Comparison of ENCODE assay signal across 21 mouse cellular contexts in genomic region chr3:89728848-89729247, GRCm38 (mm10). TPM values are rescaled to one million over a fixed set of nuclear protein-coding genes. Genes with fewer than 3 reads are reported as not detected.
A peak's percentile ranks its signal among the peaks of the same experiment; 100 is the strongest.
DNase-seq lines count a peak whose midpoint lies in the region; ATAC-seq and TF ChIP-seq lines count a peak whose summit lies in the region.
"Had no signal": no experiment of that assay in that cellular context is flagged by ENCODE, and none has a peak within 500 bp of the region (broad histone marks: within the 10 kb centered on the region; RNA-seq: fewer than 3 reads in every experiment).

No protein-coding gene starts in this region.

- H3K4me3 ChIP-seq in kidney, postnatal 0 days (replicated peaks; ENCODE audit: low read depth, low read length) = no peak overlapping the region
- H3K4me3 ChIP-seq in midbrain, postnatal 0 days (ENCODE audit: low read depth, low read length) = no peak overlapping the region
- no peak overlapping the region for H3K4me3 ChIP-seq in midbrain, embryonic 14.5 days (replicated peaks; ENCODE audit: low read depth, low read length)
- H3K4me3 ChIP-seq: hindbrain, embryonic 13.5 days; limb, embryonic 13.5 days; midbrain, embryonic 10.5 days; stomach, embryonic 15.5 days had no signal

- 79% methylated on average over 2 of the region's 2 CpGs for WGBS in kidney, postnatal 0 days
- WGBS in midbrain, postnatal 0 days = 83% methylated on average over 2 of the region's 2 CpGs
- WGBS in midbrain, embryonic 14.5 days = 90% methylated on average over 2 of the region's 2 CpGs

- peaks cover 8% of the 10 kb centered on the region for H3K4me1 ChIP-seq in kidney, postnatal 0 days (replicated peaks; ENCODE audit: insufficient read depth, low read length)
- H3K4me1 ChIP-seq in midbrain, postnatal 0 days (ENCODE audit: insufficient read depth, low read length) = no peaks in the 10 kb centered on the region
- H3K4me1 ChIP-seq in midbrain, embryonic 14.5 days (ENCODE audit: control insufficient read depth, insufficient read depth, low read length) = peaks cover 13% of the 10 kb centered on the region

- H3K9ac ChIP-seq in kidney, postnatal 0 days (ENCODE audit: low read depth, low read length) = no peak overlapping the region
- no peak overlapping the region for H3K9ac ChIP-seq in midbrain, postnatal 0 days (replicated peaks; ENCODE audit: low read length, poor library complexity, severe bottlenecking)
- no peak overlapping the region for H3K9ac ChIP-seq in midbrain, embryonic 14.5 days (replicated peaks; ENCODE audit: low read length)
- H3K9ac ChIP-seq: limb, embryonic 13.5 days; stomach, embryonic 15.5 days had no signal

- TF ChIP-seq CTCF in kidney, postnatal 0 days (IDR thresholded peaks at IDR 0.05; ENCODE audit: low read depth) = peak; percentile 36; the same call in 1 of the 2 replicates
- peak; percentile 59 for TF ChIP-seq CTCF in midbrain, postnatal 0 days (IDR thresholded peaks at IDR 0.05)

- H3K9me3 ChIP-seq in kidney, postnatal 0 days (replicated peaks; ENCODE audit: low read length) = no peaks in the 10 kb centered on the region
- no peaks in the 10 kb centered on the region for H3K9me3 ChIP-seq in midbrain, postnatal 0 days (ENCODE audit: low read length)
- no peaks in the 10 kb centered on the region for H3K9me3 ChIP-seq in midbrain, embryonic 14.5 days (ENCODE audit: control insufficient read depth, low read length)
- H3K9me3 ChIP-seq: hindbrain, embryonic 13.5 days; limb, embryonic 13.5 days; midbrain, embryonic 10.5 days; stomach, embryonic 15.5 days had no signal

- H3K27ac ChIP-seq in kidney, postnatal 0 days = no peak overlapping the region
- no peak overlapping the region for H3K27ac ChIP-seq in midbrain, postnatal 0 days (ENCODE audit: low read depth, low read length)
- no peak overlapping the region for H3K27ac ChIP-seq in midbrain, embryonic 14.5 days (replicated peaks; ENCODE audit: low read depth, low read length)
- H3K27ac ChIP-seq: hindbrain, embryonic 13.5 days; limb, embryonic 13.5 days; midbrain, embryonic 10.5 days; stomach, embryonic 15.5 days had no signal

- no peak for ATAC-seq in kidney, postnatal 0 days (replicated peaks; ENCODE audit: low FRiP score, low read depth)
- no peak for ATAC-seq in midbrain, postnatal 0 days (ENCODE audit: low FRiP score)
- ATAC-seq in midbrain, embryonic 14.5 days (ENCODE audit: low FRiP score, low TSS enrichment) = no peak
- ATAC-seq in megakaryocyte-erythroid progenitor cell, adult 5-6 weeks (replicated peaks; ENCODE audit: low FRiP score, low TSS enrichment, poor library complexity, severe bottlenecking) = no peak
- ATAC-seq: activated CD4-positive, CD25-positive, alpha-beta regulatory T cell, adult 4 months; forebrain, embryonic 16.5 days had no signal

- no peak for DNase-seq in kidney, postnatal 0 days (ENCODE audit: low spot score)
- DNase-seq in kidney, postnatal 10 days = no peak
- DNase-seq in midbrain, postnatal 0 days (ENCODE audit: low spot score) = no peak
- no peak for DNase-seq in midbrain, embryonic 14.5 days
- peak; percentile 43 for DNase-seq in NIH3T3 (ENCODE audit: low read depth)
- no peak for DNase-seq in cerebellum, adult 11 months
- DNase-seq: adrenal gland, postnatal 14 days; cerebellum, postnatal 14 days; kidney, adult 18-20 months; kidney, postnatal 25 days; lung, postnatal 4 days; retina, postnatal 1 day; thymus, adult 2 months had no signal

- H3K27me3 ChIP-seq in kidney, postnatal 0 days (ENCODE audit: insufficient read depth, low read length) = no peaks in the 10 kb centered on the region
- no peaks in the 10 kb centered on the region for H3K27me3 ChIP-seq in midbrain, postnatal 0 days (ENCODE audit: insufficient read depth, low read length)
- no peaks in the 10 kb centered on the region for H3K27me3 ChIP-seq in midbrain, embryonic 14.5 days (ENCODE audit: control insufficient read depth, insufficient read depth, low read length)
- H3K27me3 ChIP-seq: hindbrain, embryonic 13.5 days; limb, embryonic 13.5 days; stomach, embryonic 15.5 days had no signal

- no peak overlapping the region for H3K4me2 ChIP-seq in kidney, postnatal 0 days (ENCODE audit: low read length)
- H3K4me2 ChIP-seq in midbrain, postnatal 0 days (ENCODE audit: low read depth, low read length, poor library complexity, severe bottlenecking) = no peak overlapping the region
- H3K4me2 ChIP-seq in midbrain, embryonic 14.5 days (ENCODE audit: low read length) = no peak overlapping the region
- H3K4me2 ChIP-seq: heart, embryonic 11.5 days; hindbrain, embryonic 13.5 days; limb, embryonic 13.5 days; stomach, embryonic 15.5 days had no signal

- H3K36me3 ChIP-seq in kidney, postnatal 0 days (ENCODE audit: insufficient read depth, low read length) = no peaks in the 10 kb centered on the region
- H3K36me3 ChIP-seq in midbrain, postnatal 0 days (ENCODE audit: insufficient read depth, low read length) = no peaks in the 10 kb centered on the region
- no peaks in the 10 kb centered on the region for H3K36me3 ChIP-seq in midbrain, embryonic 14.5 days (ENCODE audit: control insufficient read depth, insufficient read depth, low read length)
- H3K36me3 ChIP-seq: hindbrain, embryonic 13.5 days; limb, embryonic 13.5 days; midbrain, embryonic 10.5 days; stomach, embryonic 15.5 days had no signal

RNA-seq across cellular contexts. Expression of gene Adar, which starts 14.0 kb away (rescaled TPM):
- 9.6 and 10.5 TPM in 2 replicates for polyA plus RNA-seq in kidney, postnatal 0 days (2015; fragmentation: Nextera tagmentation; extraction: Ambion mirVana)
- total RNA-seq in midbrain, postnatal 0 days (2014; rRNA removed) = 77.1 and 93.6 TPM in 2 replicates
- polyA plus RNA-seq in midbrain, postnatal 0 days (2015; fragmentation: Nextera tagmentation; extraction: Ambion mirVana) = 21.8 and 22.9 TPM in 2 replicates
- 26.1 and 33.6 TPM in 2 replicates for polyA plus RNA-seq in midbrain, embryonic 14.5 days (2014; fragmentation: Nextera tagmentation; extraction: Ambion mirVana)
- 44.0 and 50.6 TPM in 2 replicates for total RNA-seq in megakaryocyte-erythroid progenitor cell, adult 5-6 weeks (2014; fragmentation: Nextera tagmentation)
- total RNA-seq in megakaryocyte-erythroid progenitor cell, adult 5-6 weeks (2017) = 21.0 and 29.4 TPM in 2 replicates

RNA-seq across cellular contexts. Expression of gene Chrnb2, which starts 35.6 kb away (rescaled TPM):
- 0.36 and 0.47 TPM in 2 replicates for polyA plus RNA-seq in kidney, postnatal 0 days (2015; fragmentation: Nextera tagmentation; extraction: Ambion mirVana)
- total RNA-seq in midbrain, postnatal 0 days (2014; rRNA removed) = 47.3 and 53.6 TPM in 2 replicates
- polyA plus RNA-seq in midbrain, postnatal 0 days (2015; fragmentation: Nextera tagmentation; extraction: Ambion mirVana) = 20.5 and 20.9 TPM in 2 replicates
- 29.6 and 31.5 TPM in 2 replicates for polyA plus RNA-seq in midbrain, embryonic 14.5 days (2014; fragmentation: Nextera tagmentation; extraction: Ambion mirVana)
- 1.0 and 1.9 TPM in 2 replicates for total RNA-seq in megakaryocyte-erythroid progenitor cell, adult 5-6 weeks (2014; fragmentation: Nextera tagmentation)
- 0.38 and 0.76 TPM in 2 replicates for total RNA-seq in megakaryocyte-erythroid progenitor cell, adult 5-6 weeks (2017)

RNA-seq across cellular contexts. Expression of gene Ube2q1, which starts 44.6 kb away (rescaled TPM):
- 11.3 and 13.2 TPM in 2 replicates for polyA plus RNA-seq in kidney, postnatal 0 days (2015; fragmentation: Nextera tagmentation; extraction: Ambion mirVana)
- total RNA-seq in midbrain, postnatal 0 days (2014; rRNA removed) = 59.1 and 62.2 TPM in 2 replicates
- polyA plus RNA-seq in midbrain, postnatal 0 days (2015; fragmentation: Nextera tagmentation; extraction: Ambion mirVana) = 8.9 and 9.4 TPM in 2 replicates
- 22.2 and 25.0 TPM in 2 replicates for polyA plus RNA-seq in midbrain, embryonic 14.5 days (2014; fragmentation: Nextera tagmentation; extraction: Ambion mirVana)
- total RNA-seq in megakaryocyte-erythroid progenitor cell, adult 5-6 weeks (2014; fragmentation: Nextera tagmentation) = 51.3 and 53.5 TPM in 2 replicates
- total RNA-seq in megakaryocyte-erythroid progenitor cell, adult 5-6 weeks (2017) = 89.0 and 89.6 TPM in 2 replicates

Comparison
In these comparisons a context has a peak if more than half of its experiments do, and no peak if none do; other contexts are left out.
1. RNA of gene Chrnb2, which starts 35.6 kb away (polyA plus RNA-seq): 29.6 to 31.5 TPM in midbrain, embryonic 14.5 days and 20.5 to 20.9 TPM in midbrain, postnatal 0 days; 0.36 to 0.47 TPM in kidney, postnatal 0 days; every median in the first group is over 10 times any median in the second.